Mouse (Mus musculus): ENCODE results near the gene Xndc1.

- TF ChIP-seq TAL1 (IDR thresholded peaks at IDR 0.05; ENCODE audit: low read length) (no peak), GATA1 (IDR thresholded peaks at IDR 0.05; ENCODE audit: low read length) (no peak)
Observed at GRCm38 (mm10) chr7:102018590-102018989, 46.7 kb upstream of the Xndc1 start, which contains the start of gene Il18bp.
